ENCODE assay signal across 8 mouse cellular contexts in genomic region chr8:80492987-80493441, GRCm38 (mm10). TPM values are rescaled to one million over a fixed set of nuclear protein-coding genes. Genes with fewer than 3 reads are reported as not detected.
DNase-seq lines count a peak whose midpoint lies in the region; ATAC-seq and TF ChIP-seq lines count a peak whose summit lies in the region.

No protein-coding gene starts in this region.

- H3K4me3 ChIP-seq in forebrain, embryonic 12.5 days (replicated peaks) = peak overlapping the region; percentile 51
- H3K4me3 ChIP-seq in hindbrain, embryonic 15.5 days = peak overlapping the region; percentile 51
- H3K4me3 ChIP-seq in left cerebral cortex, adult 2 months = peak overlapping the region; percentile 51
- H3K4me3 ChIP-seq in macrophage (ENCODE audit: inconsistent target) = peak overlapping the region; percentile 36

- 0 out of 2 replicates have a peak overlapping the region, but pooled peaks have one; percentile 11 for H3K27ac ChIP-seq in forebrain, embryonic 12.5 days
- H3K27ac ChIP-seq in hindbrain, embryonic 15.5 days (replicated peaks) = no peak overlapping the region
- H3K27ac ChIP-seq in left cerebral cortex, adult 2 months = no peak overlapping the region
- no peak overlapping the region for H3K27ac ChIP-seq in macrophage

- DNase-seq in NIH3T3 (ENCODE audit: low read depth) = peak; percentile 70
- peak; percentile 33 to 35 for DNase-seq in left cerebral cortex, adult 2 months (ENCODE audit: extremely low spot score in 1 of 2, low spot score in 2 of 2)
- DNase-seq in retina, postnatal 1 day = peak; percentile 85
- peak; percentile 77 for DNase-seq in thymus, postnatal 4 days

- H3K9me3 ChIP-seq in forebrain, embryonic 12.5 days = no peaks in the 10 kb centered on the region
- no peaks in the 10 kb centered on the region for H3K9me3 ChIP-seq in hindbrain, embryonic 15.5 days

- H3K36me3 ChIP-seq in forebrain, embryonic 12.5 days (replicated peaks) = no peaks in the 10 kb centered on the region
- H3K36me3 ChIP-seq in hindbrain, embryonic 15.5 days = no peaks in the 10 kb centered on the region
- no peaks in the 10 kb centered on the region for H3K36me3 ChIP-seq in macrophage (ENCODE audit: inconsistent target)

- 0% methylated on average over 16 of the region's 16 CpGs for WGBS in forebrain, embryonic 12.5 days
- under 1% methylated on average over 16 of the region's 16 CpGs for WGBS in hindbrain, embryonic 15.5 days
- WGBS in macrophage (ENCODE audit: missing documents) = 2% methylated on average over 16 of the region's 16 CpGs

- no peaks in the 10 kb centered on the region for H3K79me2 ChIP-seq in macrophage (ENCODE audit: inconsistent target)

- H3K27me3 ChIP-seq in forebrain, embryonic 12.5 days = no peaks in the 10 kb centered on the region; the same call in 1 of the 2 replicates
- H3K27me3 ChIP-seq in hindbrain, embryonic 15.5 days = no peaks in the 10 kb centered on the region

- TF ChIP-seq CTCF in left cerebral cortex, adult 2 months (IDR thresholded peaks at IDR 0.05) = peak; percentile 70

- peak overlapping the region; percentile 72 for H3K4me2 ChIP-seq in forebrain, embryonic 12.5 days
- peak overlapping the region; percentile 89 for H3K4me2 ChIP-seq in hindbrain, embryonic 15.5 days

- H3K4me1 ChIP-seq in forebrain, embryonic 12.5 days = peaks cover 5% of the 10 kb centered on the region; the same call in 1 of the 2 replicates
- H3K4me1 ChIP-seq in hindbrain, embryonic 15.5 days (replicated peaks) = peaks cover 7% of the 10 kb centered on the region; the same call in 1 of the 2 replicates

- intact Hi-C loops in left cerebral cortex, adult 2 months (cut with DNase I) = loop anchor here (1.0 to 5.0 kb wide), 2 partner anchors 195 to 499 kb away; no protein-coding TSS in a partner anchor

- peak overlapping the region; percentile 64 for H3K9ac ChIP-seq in forebrain, embryonic 12.5 days
- H3K9ac ChIP-seq in hindbrain, embryonic 15.5 days = peak overlapping the region; percentile 41

- peak; percentile 92 for ATAC-seq in cerebellum, adult (ENCODE audit: insufficient number of reproducible peaks, low FRiP score, low TSS enrichment)
- peak; percentile 80 for ATAC-seq in forebrain, embryonic 12.5 days (ENCODE audit: low FRiP score)
- ATAC-seq in hindbrain, embryonic 15.5 days (ENCODE audit: low FRiP score, low read depth) = peak; percentile 92

RNA-seq across cellular contexts. Expression of gene Gypa, which starts 0.6 kb away (rescaled TPM):
- polyA plus RNA-seq in forebrain, embryonic 12.5 days (2016; fragmentation: Nextera tagmentation; extraction: Ambion mirVana) = 3.3 and 4.5 TPM in 2 replicates
- polyA plus RNA-seq in hindbrain, embryonic 15.5 days (2015; fragmentation: Nextera tagmentation; extraction: Ambion mirVana) = 3.1 and 4.6 TPM in 2 replicates
- total RNA-seq in left cerebral cortex, adult 2 months (2021) = not detected
- total RNA-seq in macrophage (2018; cell fraction: chromatin; rRNA removed) = not detected
- not detected for total RNA-seq in macrophage (2018; cell fraction: cytosol; rRNA removed)
- total RNA-seq in macrophage (2018; cell fraction: nucleus; rRNA removed) = not detected
- polyA plus RNA-seq in macrophage (2018) = not detected in 3 replicates

Comparison
In these comparisons a context has a peak if more than half of its experiments do, and no peak if none do; other contexts are left out.
1. DNase-seq: peak in every context shown above with its lines; median percentile 85 in retina, postnatal 1 day; 77 in thymus, postnatal 4 days; 70 in NIH3T3; 34 in left cerebral cortex, adult 2 months.